Mouse (Mus musculus): Measurements from ENCODE around the gene Ccng2. TPM values are rescaled to one million over a fixed set of nuclear protein-coding genes. Genes with fewer than 3 reads are reported as not detected.

The Ccng2 gene
- total and polyA plus RNA-seq, 3 experiments, result 35.2 to 251 (median 117) TPM

GRCm38 (mm10) chr5:93231721-93232120 is 35.3 kb upstream of the Ccng2 start:
- Histone ChIP-seq H3K27me3 (ENCODE audit: insufficient read depth, low read length) (peaks cover 10% of the 10 kb centered on the region), H3K4me1 (ENCODE audit: insufficient read depth, low read depth, low read length) (peaks cover 38% of the 10 kb centered on the region), H3K9me3 (replicated peaks) (no peaks in the 10 kb centered on the region), H3K4me3 (ENCODE audit: low read depth, low read length) (no peak overlapping the region), H3K36me3 (replicated peaks) (no peaks in the 10 kb centered on the region)
- ATAC-seq (ENCODE audit: extremely low read depth, insufficient number of reproducible peaks, low FRiP score, poor library complexity, severe bottlenecking) (no peak), DNase-seq (ENCODE audit: low spot score) (no peak)
- no peak for TF ChIP-seq GATA2 (IDR thresholded peaks at IDR 0.05; ENCODE audit: borderline replicate concordance, low read depth, low read length)
- TF ChIP-seq CTCF (IDR thresholded peaks at IDR 0.05; ENCODE audit: low read depth, low read length), result no peak
- TF ChIP-seq GATA1 (IDR thresholded peaks at IDR 0.05; ENCODE audit: borderline replicate concordance, low read length), result no peak
- no peak for TF ChIP-seq TAL1 (conservative IDR thresholded peaks at IDR 0.05; ENCODE audit: low read depth, low read length)
- TF ChIP-seq POLR2AphosphoS5 (IDR thresholded peaks at IDR 0.05; ENCODE audit: insufficient replicate concordance, low read depth, low read length), result no peak

GRCm38 (mm10) chr5:93232838-93233237 is 34.2 kb upstream of the Ccng2 start:
- ATAC-seq (ENCODE audit: extremely low read depth, insufficient number of reproducible peaks, low FRiP score, poor library complexity, severe bottlenecking), result no peak
- TF ChIP-seq GATA2 (IDR thresholded peaks at IDR 0.05; ENCODE audit: borderline replicate concordance, low read depth, low read length) (no peak), TAL1 (conservative IDR thresholded peaks at IDR 0.05; ENCODE audit: low read depth, low read length) (no peak), POLR2AphosphoS5 (IDR thresholded peaks at IDR 0.05; ENCODE audit: insufficient replicate concordance, low read depth, low read length) (no peak), CTCF (IDR thresholded peaks at IDR 0.05; ENCODE audit: low read depth, low read length) (no peak), GATA1 (IDR thresholded peaks at IDR 0.05; ENCODE audit: borderline replicate concordance, low read length) (no peak)

GRCm38 (mm10) chr5:93234130-93234529 is 32.9 kb upstream of the Ccng2 start:
- no peaks in the 10 kb centered on the region for H3K36me3 ChIP-seq (replicated peaks)
- DNase-seq (ENCODE audit: low spot score), result no peak
- ATAC-seq (ENCODE audit: extremely low read depth, insufficient number of reproducible peaks, low FRiP score, poor library complexity, severe bottlenecking), result no peak
- no peak overlapping the region for H3K4me3 ChIP-seq (ENCODE audit: low read depth, low read length)
- no peaks in the 10 kb centered on the region for H3K9me3 ChIP-seq (replicated peaks)
- H3K27me3 ChIP-seq (ENCODE audit: insufficient read depth, low read length), result peaks cover 2% of the 10 kb centered on the region; the same call in 1 of the 2 replicates
- TF ChIP-seq GATA2 (IDR thresholded peaks at IDR 0.05; ENCODE audit: borderline replicate concordance, low read depth, low read length), result no peak
- H3K4me1 ChIP-seq (ENCODE audit: insufficient read depth, low read depth, low read length), result peaks cover 48% of the 10 kb centered on the region

More at GRCm38 (mm10) chr5:93232838-93233237, 34.2 kb upstream of the Ccng2 start:
- no peak for DNase-seq (ENCODE audit: low spot score)
- no peak overlapping the region for H3K4me3 ChIP-seq (ENCODE audit: low read depth, low read length)
- no peaks in the 10 kb centered on the region for H3K9me3 ChIP-seq (replicated peaks)
- no peaks in the 10 kb centered on the region for H3K36me3 ChIP-seq (replicated peaks)
- H3K4me1 ChIP-seq (ENCODE audit: insufficient read depth, low read depth, low read length), result peaks cover 41% of the 10 kb centered on the region
- H3K27me3 ChIP-seq (ENCODE audit: insufficient read depth, low read length), result peaks cover 7% of the 10 kb centered on the region

GRCm38 (mm10) chr5:93234605-93235004 is 32.5 kb upstream of the Ccng2 start:
- Histone ChIP-seq H3K4me3 (ENCODE audit: low read depth, low read length) (no peak overlapping the region), H3K4me1 (ENCODE audit: insufficient read depth, low read depth, low read length) (peaks cover 49% of the 10 kb centered on the region), H3K36me3 (replicated peaks) (no peaks in the 10 kb centered on the region), H3K27me3 (ENCODE audit: insufficient read depth, low read length) (peaks cover 2% of the 10 kb centered on the region; the same call in 1 of the 2 replicates), H3K9me3 (replicated peaks) (no peaks in the 10 kb centered on the region)
- TF ChIP-seq POLR2AphosphoS5 (IDR thresholded peaks at IDR 0.05; ENCODE audit: insufficient replicate concordance, low read depth, low read length) (no peak), GATA2 (IDR thresholded peaks at IDR 0.05; ENCODE audit: borderline replicate concordance, low read depth, low read length) (no peak), TAL1 (conservative IDR thresholded peaks at IDR 0.05; ENCODE audit: low read depth, low read length) (no peak), CTCF (IDR thresholded peaks at IDR 0.05; ENCODE audit: low read depth, low read length) (no peak), GATA1 (IDR thresholded peaks at IDR 0.05; ENCODE audit: borderline replicate concordance, low read length) (no peak)
- ATAC-seq (ENCODE audit: extremely low read depth, insufficient number of reproducible peaks, low FRiP score, poor library complexity, severe bottlenecking), result no peak
- DNase-seq (ENCODE audit: low spot score), result no peak

- H3K4me3 ChIP-seq (ENCODE audit: low read depth, low read length), result no peak overlapping the region
- TF ChIP-seq GATA1 (IDR thresholded peaks at IDR 0.05; ENCODE audit: borderline replicate concordance, low read length), result no peak
- TF ChIP-seq CTCF (IDR thresholded peaks at IDR 0.05; ENCODE audit: low read depth, low read length), result no peak
- H3K36me3 ChIP-seq (replicated peaks), result no peaks in the 10 kb centered on the region
- no peak for DNase-seq (ENCODE audit: low spot score)
- H3K9me3 ChIP-seq (replicated peaks), result no peaks in the 10 kb centered on the region
- no peaks in the 10 kb centered on the region for H3K27me3 ChIP-seq (ENCODE audit: insufficient read depth, low read length)
- ATAC-seq (ENCODE audit: extremely low read depth, insufficient number of reproducible peaks, low FRiP score, poor library complexity, severe bottlenecking), result no peak
- H3K4me1 ChIP-seq (ENCODE audit: insufficient read depth, low read depth, low read length), result peaks cover 61% of the 10 kb centered on the region
These were observed 31.2 kb upstream of the Ccng2 start for GRCm38 (mm10) chr5:93235888-93236287.

GRCm38 (mm10) chr5:93236541-93236940 is 30.5 kb upstream of the Ccng2 start:
- Histone ChIP-seq H3K36me3 (replicated peaks) (no peaks in the 10 kb centered on the region), H3K4me3 (ENCODE audit: low read depth, low read length) (no peak overlapping the region), H3K4me1 (ENCODE audit: insufficient read depth, low read depth, low read length) (peaks cover 66% of the 10 kb centered on the region), H3K9me3 (replicated peaks) (no peaks in the 10 kb centered on the region), H3K27me3 (ENCODE audit: insufficient read depth, low read length) (no peaks in the 10 kb centered on the region)
- DNase-seq (ENCODE audit: low spot score) (no peak), ATAC-seq (ENCODE audit: extremely low read depth, insufficient number of reproducible peaks, low FRiP score, poor library complexity, severe bottlenecking) (no peak)
- TF ChIP-seq POLR2AphosphoS5 (IDR thresholded peaks at IDR 0.05; ENCODE audit: insufficient replicate concordance, low read depth, low read length) (no peak), TAL1 (conservative IDR thresholded peaks at IDR 0.05; ENCODE audit: low read depth, low read length) (no peak), GATA2 (IDR thresholded peaks at IDR 0.05; ENCODE audit: borderline replicate concordance, low read depth, low read length) (no peak), GATA1 (IDR thresholded peaks at IDR 0.05; ENCODE audit: borderline replicate concordance, low read length) (no peak), CTCF (IDR thresholded peaks at IDR 0.05; ENCODE audit: low read depth, low read length) (no peak)

Data from G1E (cell line).